Mouse (Mus musculus) heart, adult 2 months (tissue): ENCODE data around the gene Gm6020.

Experiments used
- CTCF ChIP-seq: fragments of 200-600 bp; IDR thresholded peaks from 2 replicates; pipeline ENCODE4 v1.8.1; 2022; ENCODE audit warnings: antibody characterized with exemption, mild to moderate bottlenecking, moderate library complexity
- EP300 ChIP-seq: fragments of 200-500 bp; IDR thresholded peaks from 2 replicates; pipeline ENCODE4 v1.6.1; 2011; ENCODE audit warnings: low read depth, low read length, control low read depth; ENCODE audit not compliant: insufficient read depth
- POLR2A ChIP-seq: fragments of 200-500 bp; IDR thresholded peaks from 2 replicates; pipeline ENCODE4 v1.6.1; 2011; ENCODE audit warnings: mild to moderate bottlenecking, low read depth, low read length, control low read depth; ENCODE audit not compliant: insufficient read depth

GRCm38 (mm10) chr19:61138655-61139054 lies 45.0 kb upstream of the Gm6020 start:
- TF ChIP-seq POLR2A, result no peak
- TF ChIP-seq CTCF, result no peak
- no peak for TF ChIP-seq EP300
